Mouse (Mus musculus) forebrain, embryonic 14.5 days (tissue): ENCODE data around the gene Def8. TPM values are rescaled to one million over a fixed set of nuclear protein-coding genes. Genes with fewer than 3 reads are reported as not detected.

Source experiments
- ATAC-seq: fragments of 200-750 bp; cut with Nextera tagmentation; 2 replicates; pipeline ENCODE4 v1.8.0; 2017; ENCODE audit warnings: mild to moderate bottlenecking, moderate library complexity
- DNase-seq: peaks from one replicate; pipeline ENCODE4 v3.0.0-alpha.2; 2015; ENCODE audit warnings: low spot score
- H3K27ac ChIP-seq: fragments of 300-500 bp; sonication (generic); 2 replicates; pipeline ENCODE4 v1.5.1; 2014; ENCODE audit warnings: low read depth, mild to moderate bottlenecking, control low read depth, low read length, moderate library complexity
- H3K27me3 ChIP-seq: fragments of 300-500 bp; sonication (generic); replicated peaks from 2 replicates; pipeline ENCODE4 v1.6.1; 2014; ENCODE audit warnings: low read length, control low read depth, mixed read lengths; ENCODE audit not compliant: control insufficient read depth, insufficient read depth
- H3K36me3 ChIP-seq: fragments of 300-500 bp; sonication (generic); 2 replicates; pipeline ENCODE4 v1.6.1; 2014; ENCODE audit warnings: low read length, control low read depth; ENCODE audit not compliant: control insufficient read depth, insufficient read depth
- H3K4me1 ChIP-seq: fragments of 300-500 bp; sonication (generic); 2 replicates; pipeline ENCODE4 v1.6.1; 2014; ENCODE audit warnings: antibody characterized with exemption, low read length, control low read depth; ENCODE audit not compliant: control insufficient read depth, insufficient read depth
- H3K4me2 ChIP-seq: fragments of 300-500 bp; sonication (generic); 2 replicates; pipeline ENCODE4 v1.6.1; 2014; ENCODE audit warnings: mild to moderate bottlenecking, control low read depth, low read length
- H3K4me3 ChIP-seq: fragments of 300-500 bp; sonication (generic); 2 replicates; pipeline ENCODE4 v1.5.1; 2014; ENCODE audit warnings: low read depth, low read length, control low read depth
- H3K9ac ChIP-seq: fragments of 300-500 bp; sonication (generic); 2 replicates; pipeline ENCODE4 v1.6.1; 2014; ENCODE audit warnings: mild to moderate bottlenecking, low read length, control low read depth, moderate library complexity
- H3K9me3 ChIP-seq: fragments of 300-500 bp; sonication (generic); replicated peaks from 2 replicates; pipeline ENCODE4 v1.6.1; 2016; ENCODE audit warnings: low read length, control low read depth, mixed read lengths; ENCODE audit not compliant: control insufficient read depth
- WGBS: fragments of 180-500 bp; shearing (Covaris S2); extraction: QIAGEN DNeasy Blood & Tissue Kit; methylation state at CpG from one replicate; pipeline ENCODE4 v1.1.7; 2014; 5-methylcytosine and 5-hydroxymethylcytosine counted together
- polyA plus RNA-seq: library from polyadenylated mRNA; unstranded; fragments of >200 nt; fragmentation: Nextera tagmentation; extraction: Ambion mirVana; gene quantifications from 2 replicates; pipeline ENCODE4 v1.2.1, GENCODE M21; 2014

The Def8 gene
- polyA plus RNA-seq, 1 experiment from 2014 or later: 44.3 TPM

DNA sequence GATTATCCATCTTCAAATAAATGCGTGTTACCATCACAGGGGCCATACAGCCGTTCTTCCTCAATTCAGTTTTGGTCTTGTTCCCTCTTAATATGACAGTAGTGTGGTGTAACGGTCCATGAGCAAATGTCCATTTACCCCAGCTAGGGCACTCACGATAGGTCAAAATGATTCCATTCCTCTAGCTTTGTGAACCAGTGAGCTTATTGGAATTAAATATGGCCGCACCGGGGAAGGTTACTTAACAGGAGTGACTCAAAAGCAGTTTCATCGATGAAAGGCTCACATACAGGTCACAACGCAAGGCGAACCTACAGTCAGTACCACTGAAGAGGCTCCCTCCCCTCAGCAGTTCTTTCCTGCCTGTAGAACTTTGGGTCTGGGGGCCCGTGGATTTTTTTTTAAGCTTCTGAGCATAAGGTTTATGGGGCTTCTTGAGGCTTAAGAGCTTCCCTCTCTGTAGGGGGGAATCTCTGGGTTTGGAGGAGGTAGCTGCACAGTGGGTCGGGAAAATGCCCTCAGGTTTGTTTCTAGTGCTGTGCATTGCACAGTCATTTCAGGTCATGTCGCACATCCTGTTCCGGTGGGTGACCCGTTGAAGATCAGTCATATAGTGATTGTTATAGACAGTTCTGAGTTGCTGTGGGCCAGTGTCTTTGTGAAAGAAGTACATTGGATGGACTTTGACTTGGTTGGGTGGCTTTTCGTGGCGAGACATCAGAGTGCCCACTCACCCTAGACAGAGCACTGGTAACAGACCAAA, 55.3 kb downstream of the Def8 start:
- ATAC-seq: peak; percentile 1; the same call in 1 of the 2 replicates
- 37% methylated on average over 16 of the region's 16 CpGs for WGBS

DNA sequence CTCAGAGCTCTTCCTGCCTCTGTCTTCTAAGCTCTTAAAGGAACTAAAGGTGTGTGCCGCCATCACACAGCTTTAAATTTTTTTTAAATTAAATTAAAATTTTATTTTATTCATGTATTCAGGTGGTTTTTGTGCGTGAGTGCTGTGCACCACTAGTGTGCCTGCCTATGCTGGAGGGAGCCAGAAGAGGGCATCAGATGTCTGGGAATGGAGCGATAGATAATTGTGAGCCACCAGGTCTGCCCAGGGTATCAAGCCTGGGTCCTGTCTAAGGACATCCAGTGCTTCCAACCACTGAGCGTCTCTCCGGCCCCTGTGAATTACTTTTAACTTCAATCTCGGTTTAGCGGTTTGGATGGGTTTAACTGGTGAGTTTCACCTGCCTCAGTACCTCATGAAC, 59.3 kb downstream of the Def8 start:
- Histone ChIP-seq H3K4me1 (peaks cover 8% of the 10 kb centered on the region), H3K4me2 (no peak overlapping the region), H3K4me3 (no peak overlapping the region), H3K9ac (no peak overlapping the region), H3K36me3 (peaks cover 63% of the 10 kb centered on the region), H3K27ac (no peak overlapping the region), H3K27me3 (no peaks in the 10 kb centered on the region), H3K9me3 (no peaks in the 10 kb centered on the region)
- DNase-seq: peak; percentile 8
- no peak for ATAC-seq
- WGBS: 83% methylated on average over 7 of the region's 7 CpGs

More for the DNA sequence above, 55.3 kb downstream of the Def8 start:
- Histone ChIP-seq H3K27me3 (no peaks in the 10 kb centered on the region), H3K9me3 (no peaks in the 10 kb centered on the region), H3K36me3 (peaks cover 28% of the 10 kb centered on the region), H3K4me3 (peak overlapping the region; percentile 80), H3K27ac (peak overlapping the region; percentile 93), H3K9ac (peak overlapping the region; percentile 86), H3K4me1 (peaks cover 11% of the 10 kb centered on the region), H3K4me2 (peak overlapping the region; percentile 83)
- peak; percentile 23 for DNase-seq

DNA sequence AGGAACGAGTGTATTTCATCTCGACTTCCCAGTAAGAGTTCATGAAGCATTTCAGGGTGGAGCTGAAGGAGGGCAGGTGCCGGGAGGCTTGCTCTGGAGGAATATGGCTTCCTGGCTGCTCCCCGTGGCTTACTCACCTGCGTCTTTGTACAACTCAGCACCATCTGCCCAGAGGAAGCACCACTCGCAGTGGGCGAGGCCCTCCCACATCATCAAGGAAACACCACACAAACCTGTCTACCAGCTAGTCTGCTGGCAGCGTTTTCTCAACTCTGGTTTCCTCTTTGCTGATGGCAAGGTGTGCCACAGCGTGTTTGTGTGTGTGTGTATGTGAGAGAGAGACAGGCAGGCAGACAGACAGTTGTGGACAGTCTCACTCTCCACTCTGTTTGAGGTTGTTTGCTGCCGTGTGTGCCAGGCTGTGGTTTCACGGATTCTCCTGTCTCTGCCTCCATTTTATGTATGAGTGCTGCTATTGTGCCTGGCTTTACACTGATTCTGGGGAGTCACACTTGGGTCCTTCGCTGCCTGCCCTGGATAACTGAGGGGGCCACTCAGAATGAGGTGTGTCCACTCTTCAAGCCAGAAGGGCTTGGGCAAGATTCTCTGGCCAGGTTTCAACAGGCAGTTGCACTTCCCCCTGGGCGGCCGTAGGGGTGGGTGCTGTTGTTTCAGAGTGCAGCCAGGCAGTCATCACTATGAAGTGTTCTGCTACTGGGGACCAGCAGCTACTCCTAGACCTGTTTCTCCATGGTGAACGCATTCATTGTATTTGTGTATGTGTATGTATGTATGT, 68.2 kb downstream of the Def8 start:
- Histone ChIP-seq H3K9me3 (no peaks in the 10 kb centered on the region), H3K4me1 (no peaks in the 10 kb centered on the region), H3K4me2 (no peak overlapping the region), H3K27ac (no peak overlapping the region), H3K4me3 (no peak overlapping the region), H3K36me3 (peaks cover 95% of the 10 kb centered on the region), H3K27me3 (no peaks in the 10 kb centered on the region), H3K9ac (no peak overlapping the region)
- ATAC-seq (no peak), DNase-seq (no peak)
- whole genome bisulfite sequencing: 92% methylated on average over 15 of the region's 15 CpGs

DNA sequence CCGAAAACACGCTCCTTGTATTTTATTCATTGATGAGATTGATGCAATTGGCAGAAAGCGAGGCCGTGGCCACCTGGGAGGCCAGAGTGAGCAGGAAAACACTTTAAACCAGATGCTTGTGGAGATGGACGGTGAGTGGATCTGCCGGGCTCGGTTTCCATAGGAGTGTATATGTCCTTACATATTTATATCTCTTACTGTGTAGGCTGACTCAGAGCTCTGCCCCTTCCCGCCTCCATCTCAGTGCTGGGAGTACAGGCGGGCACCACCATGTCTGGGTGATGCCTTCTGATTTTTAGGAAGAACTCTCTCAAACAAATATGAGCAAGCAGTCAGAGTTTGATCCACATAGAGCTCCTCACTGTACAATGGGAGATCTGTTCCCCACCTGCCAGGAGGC, 69.6 kb downstream of the Def8 start:
- ATAC-seq (no peak), DNase-seq (no peak)
- no peak overlapping the region for H3K9ac ChIP-seq
- no peak overlapping the region for H3K4me3 ChIP-seq
- 93% methylated on average over 9 of the region's 9 CpGs for WGBS
- H3K4me2 ChIP-seq: no peak overlapping the region
- no peaks in the 10 kb centered on the region for H3K4me1 ChIP-seq
- H3K27ac ChIP-seq: no peak overlapping the region
- H3K9me3 ChIP-seq: no peaks in the 10 kb centered on the region
- no peaks in the 10 kb centered on the region for H3K27me3 ChIP-seq
- peaks cover 90% of the 10 kb centered on the region for H3K36me3 ChIP-seq

DNA sequence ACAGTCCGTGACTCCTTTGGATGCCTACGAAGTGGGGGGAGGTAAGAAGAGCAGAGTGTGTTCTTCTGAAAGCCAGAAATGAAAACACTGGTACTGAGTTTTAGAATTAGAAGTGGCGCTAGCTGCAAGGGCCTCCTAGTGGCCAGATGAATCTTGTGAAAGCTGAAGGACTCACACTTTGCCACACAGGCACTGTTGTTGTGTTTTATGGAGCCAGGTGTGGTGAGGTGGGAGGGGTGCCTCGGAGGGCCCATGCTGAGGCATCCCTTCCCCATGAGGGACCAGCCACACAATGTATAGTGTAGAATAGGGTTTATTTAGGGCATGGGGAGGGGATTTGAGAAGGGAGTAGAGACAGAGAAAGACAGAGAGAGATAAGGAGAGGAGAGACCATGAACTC, 74.4 kb downstream of the Def8 start:
- ATAC-seq (no peak), DNase-seq (no peak)
- Histone ChIP-seq H3K9ac (no peak overlapping the region), H3K27me3 (no peaks in the 10 kb centered on the region), H3K27ac (no peak overlapping the region), H3K36me3 (peaks cover 87% of the 10 kb centered on the region), H3K4me1 (no peaks in the 10 kb centered on the region), H3K4me3 (no peak overlapping the region), H3K9me3 (no peaks in the 10 kb centered on the region), H3K4me2 (no peak overlapping the region)
- WGBS: 89% methylated on average over 4 of the region's 4 CpGs

DNA sequence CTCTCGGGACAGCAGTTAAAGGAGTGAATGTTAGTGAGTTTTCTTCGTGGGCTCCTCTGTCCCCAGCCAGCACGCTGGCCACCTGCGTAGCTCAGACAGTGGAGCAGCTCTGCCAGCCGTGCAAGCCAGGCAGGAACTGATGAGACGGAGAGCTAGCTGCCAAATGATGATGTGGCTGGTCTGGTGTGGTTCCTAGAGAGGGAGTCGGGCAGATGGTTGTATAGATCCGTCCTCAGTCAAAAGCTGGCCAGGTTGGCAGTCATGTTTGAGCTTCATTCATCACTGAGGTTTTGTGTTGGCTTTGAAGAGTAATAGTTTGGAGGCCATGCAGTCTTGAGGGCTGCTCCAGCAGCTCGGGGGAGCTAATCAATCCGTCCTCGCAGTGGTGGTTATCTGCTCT, 75.6 kb downstream of the Def8 start:
- 0 out of 2 replicates have a peak, but pooled peaks cover 2% of the 10 kb centered on the region for H3K9me3 ChIP-seq
- H3K27ac ChIP-seq: no peak overlapping the region
- no peak overlapping the region for H3K4me3 ChIP-seq
- peaks cover 87% of the 10 kb centered on the region for H3K36me3 ChIP-seq
- no peak overlapping the region for H3K9ac ChIP-seq
- 91% methylated on average over 11 of the region's 11 CpGs for WGBS
- no peak for DNase-seq
- H3K4me2 ChIP-seq: no peak overlapping the region
- H3K4me1 ChIP-seq: no peaks in the 10 kb centered on the region
- ATAC-seq: no peak
- no peaks in the 10 kb centered on the region for H3K27me3 ChIP-seq

DNA sequence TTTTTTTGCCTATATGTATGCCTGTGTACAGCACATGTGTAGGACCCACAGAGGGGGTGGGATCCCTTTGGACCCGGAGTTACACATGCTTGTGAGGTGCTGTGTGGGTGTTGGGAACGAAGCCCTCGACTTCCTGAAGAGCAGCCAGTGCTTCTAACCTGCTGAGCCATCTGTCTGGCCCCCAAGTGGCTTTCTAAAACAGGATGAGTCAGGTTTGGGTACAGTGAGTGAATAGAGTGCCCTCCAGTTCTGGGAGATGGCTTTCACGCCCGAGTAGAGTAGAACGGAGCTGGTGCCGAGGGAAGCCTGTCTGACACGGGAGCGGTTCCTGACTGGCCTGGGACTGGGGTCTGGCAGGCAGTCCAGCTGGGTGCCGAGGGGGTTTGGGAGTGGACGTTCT, 76.2 kb downstream of the Def8 start:
- whole genome bisulfite sequencing: 92% methylated on average over 11 of the region's 11 CpGs
- no peak for ATAC-seq
- H3K27me3 ChIP-seq: no peaks in the 10 kb centered on the region
- H3K4me1 ChIP-seq: no peaks in the 10 kb centered on the region
- 0 out of 2 replicates have a peak, but pooled peaks cover 2% of the 10 kb centered on the region for H3K9me3 ChIP-seq
- H3K4me2 ChIP-seq: no peak overlapping the region
- no peak overlapping the region for H3K9ac ChIP-seq
- no peak overlapping the region for H3K27ac ChIP-seq
- no peak for DNase-seq
- peaks cover 87% of the 10 kb centered on the region for H3K36me3 ChIP-seq
- H3K4me3 ChIP-seq: no peak overlapping the region

DNA sequence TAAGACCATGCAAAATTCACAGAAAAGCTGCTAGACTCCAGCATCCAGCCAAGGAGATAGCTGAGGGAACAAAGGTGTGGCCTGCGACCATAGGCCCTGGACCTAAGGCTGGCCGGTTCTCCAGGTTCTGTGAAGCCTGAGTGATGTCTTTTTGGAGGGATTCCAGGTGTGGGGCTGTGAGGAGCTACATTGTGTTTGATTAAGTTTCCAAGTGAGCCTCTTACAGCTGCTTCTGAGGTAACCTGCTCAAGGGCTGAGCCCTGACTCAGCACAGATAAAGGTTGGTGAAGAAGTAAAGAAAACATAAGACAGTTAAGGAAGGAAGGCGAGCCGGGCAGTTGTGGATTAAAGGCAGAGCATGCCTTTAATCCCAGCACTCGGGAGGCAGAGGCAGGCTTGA, 78.9 kb downstream of the Def8 start:
- Histone ChIP-seq H3K27ac (no peak overlapping the region), H3K36me3 (peaks cover 86% of the 10 kb centered on the region), H3K4me2 (no peak overlapping the region), H3K4me3 (no peak overlapping the region), H3K4me1 (no peaks in the 10 kb centered on the region), H3K9me3 (0 out of 2 replicates have a peak, but pooled peaks cover 2% of the 10 kb centered on the region), H3K27me3 (no peaks in the 10 kb centered on the region), H3K9ac (no peak overlapping the region)
- ATAC-seq: no peak
- 96% methylated on average over 5 of the region's 5 CpGs for WGBS
- DNase-seq: no peak
